Mouse (Mus musculus): ENCODE results near the gene Dusp5. TPM values are rescaled to one million over a fixed set of nuclear protein-coding genes. Genes with fewer than 3 reads are reported as not detected.

Gene Dusp5
- total RNA-seq, 2 experiments from 2014 or later: 1.7 to 1.8 TPM

GRCm38 (mm10) chr19:53517370-53518096, 11.4 kb upstream of the Dusp5 start:
- DNase-seq: no peak

GRCm38 (mm10) chr19:53519549-53519948, 9.4 kb upstream of the Dusp5 start:
- DNase-seq: no peak

GRCm38 (mm10) chr19:53519981-53520380, 8.9 kb upstream of the Dusp5 start:
- DNase-seq: no peak

- DNase-seq: no peak
Observed at GRCm38 (mm10) chr19:53521137-53521795, 7.6 kb upstream of the Dusp5 start.

GRCm38 (mm10) chr19:53527480-53527879, 1.4 kb upstream of the Dusp5 start:
- no peak for DNase-seq

- DNase-seq: no peak
Observed at GRCm38 (mm10) chr19:53528131-53528621, 733 bp upstream of the Dusp5 start.

- no peak for DNase-seq
Observed at GRCm38 (mm10) chr19:53529455-53529704, 471 bp downstream of the Dusp5 start.

- no peak for DNase-seq
Observed at GRCm38 (mm10) chr19:53529705-53530562, 1.0 kb downstream of the Dusp5 start.

- no peak for DNase-seq
Observed at GRCm38 (mm10) chr19:53531416-53531815, 2.5 kb downstream of the Dusp5 start.

GRCm38 (mm10) chr19:53532021-53532420, 3.1 kb downstream of the Dusp5 start:
- DNase-seq: no peak

- DNase-seq: no peak
Observed at GRCm38 (mm10) chr19:53532676-53533075, 3.8 kb downstream of the Dusp5 start.

GRCm38 (mm10) chr19:53533236-53533635, 4.3 kb downstream of the Dusp5 start:
- DNase-seq: no peak

GRCm38 (mm10) chr19:53533810-53534601, 5.1 kb downstream of the Dusp5 start:
- DNase-seq: no peak

- DNase-seq: no peak
Observed at GRCm38 (mm10) chr19:53534757-53535410, 6.0 kb downstream of the Dusp5 start.

GRCm38 (mm10) chr19:53535421-53535820, 6.5 kb downstream of the Dusp5 start:
- DNase-seq: no peak

GRCm38 (mm10) chr19:53536251-53536650, 7.3 kb downstream of the Dusp5 start:
- no peak for DNase-seq

GRCm38 (mm10) chr19:53536731-53537666, 8.1 kb downstream of the Dusp5 start:
- no peak for DNase-seq

- no peak for DNase-seq
Observed at GRCm38 (mm10) chr19:53538024-53538423, 9.1 kb downstream of the Dusp5 start.

GRCm38 (mm10) chr19:53538796-53539195, 9.9 kb downstream of the Dusp5 start:
- DNase-seq: no peak

GRCm38 (mm10) chr19:53539296-53539695, 10.4 kb downstream of the Dusp5 start:
- DNase-seq: no peak

Data from gastrocnemius, postnatal 25 days (tissue).